Mouse (Mus musculus): ENCODE measurements around the gene G6pc2.
A peak's percentile ranks its signal among the peaks of the same experiment; 100 is the strongest.

The G6pc2 gene

DNA sequence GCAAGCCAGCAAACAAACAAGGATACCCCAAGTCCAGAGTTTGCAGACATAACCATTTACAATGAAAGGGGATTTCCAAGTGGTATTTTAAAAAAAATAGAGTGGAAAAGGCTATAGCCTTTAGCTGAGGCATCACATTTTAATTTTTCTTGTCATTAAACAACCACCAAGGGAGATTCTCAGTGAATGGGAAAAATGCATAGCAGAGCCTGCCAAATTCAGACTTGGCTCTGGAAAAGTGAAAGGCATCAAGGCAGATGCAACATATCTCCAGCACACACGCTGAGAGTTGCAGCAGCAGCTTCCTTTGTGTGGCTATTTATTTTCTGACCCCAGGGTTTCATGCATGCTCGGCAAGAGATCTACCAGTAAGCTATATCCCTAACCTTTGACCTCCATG, 34.1 kb downstream of the G6pc2 start:
- DNase-seq: no peak

DNA sequence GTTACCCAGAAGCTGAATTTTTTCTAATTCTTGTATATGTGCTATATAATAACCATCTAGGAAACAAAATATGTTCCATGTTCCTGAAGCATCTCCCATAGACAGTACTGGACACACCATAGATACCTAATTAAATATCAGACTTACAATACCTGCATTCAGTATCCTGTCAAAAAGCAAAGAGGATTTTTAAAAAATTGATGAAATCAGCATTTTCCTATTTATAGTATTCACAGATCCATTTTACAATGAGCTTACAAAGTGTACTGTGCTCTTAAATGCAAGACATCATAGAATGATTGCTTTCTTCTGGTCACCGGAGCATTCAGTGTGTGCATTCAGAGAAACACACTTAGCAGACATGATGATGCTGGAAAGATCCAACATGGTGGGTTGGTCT, 36.2 kb downstream of the G6pc2 start:
- DNase-seq: no peak

DNA sequence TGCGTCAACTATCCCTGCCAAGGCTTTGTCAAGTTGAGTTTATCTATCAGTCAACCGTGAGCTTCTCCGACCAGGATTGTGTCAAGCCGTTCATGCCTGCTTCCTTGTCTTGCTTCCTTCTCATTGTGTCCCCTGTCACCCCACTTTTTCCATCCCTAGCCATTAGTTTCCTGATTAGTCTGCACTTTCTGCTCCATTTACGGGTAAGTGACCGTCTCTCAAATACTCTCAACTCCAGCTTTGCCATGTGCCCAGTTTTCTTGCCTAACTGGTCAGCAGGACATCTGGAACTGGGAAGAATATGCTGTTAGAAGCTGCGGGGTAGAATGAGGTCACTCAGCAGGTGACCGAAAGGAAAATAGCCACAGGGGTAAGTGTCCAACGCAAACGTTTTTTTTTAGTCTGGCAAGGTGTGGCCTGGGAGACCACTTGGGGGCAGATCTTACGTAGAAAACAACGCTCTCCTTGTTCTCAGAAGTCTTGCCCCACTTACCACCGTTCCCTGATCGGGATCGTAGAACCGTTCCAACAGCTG, 37.4 kb downstream of the G6pc2 start:
- no peak for DNase-seq

DNA sequence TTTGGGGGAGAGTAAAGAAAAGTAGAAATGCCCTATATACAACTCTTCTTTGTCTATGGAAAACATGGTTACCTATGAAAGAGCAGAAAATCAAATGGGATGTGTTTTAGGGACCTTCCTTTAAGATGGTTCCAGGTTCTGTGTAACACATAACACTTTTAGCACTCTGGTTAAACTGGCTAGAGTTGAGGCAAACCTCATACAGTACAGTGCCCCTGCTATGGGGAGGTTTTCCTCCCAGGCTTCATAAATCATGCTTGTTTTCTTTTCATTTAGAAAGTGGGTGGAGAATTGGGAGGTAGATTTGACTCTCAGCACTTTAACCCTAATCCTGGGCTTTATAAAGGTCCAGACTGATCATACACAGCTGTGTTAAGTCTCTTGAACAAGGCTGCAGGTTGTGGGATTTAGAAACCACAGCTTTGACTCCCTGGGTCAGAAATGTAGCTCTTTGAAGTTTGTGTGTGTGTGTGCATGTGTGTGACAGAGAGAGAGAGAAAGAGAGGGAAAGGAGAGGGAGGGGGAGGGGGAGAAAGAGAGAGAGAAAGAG, 53.3 kb downstream of the G6pc2 start:
- no peak for DNase-seq

DNA sequence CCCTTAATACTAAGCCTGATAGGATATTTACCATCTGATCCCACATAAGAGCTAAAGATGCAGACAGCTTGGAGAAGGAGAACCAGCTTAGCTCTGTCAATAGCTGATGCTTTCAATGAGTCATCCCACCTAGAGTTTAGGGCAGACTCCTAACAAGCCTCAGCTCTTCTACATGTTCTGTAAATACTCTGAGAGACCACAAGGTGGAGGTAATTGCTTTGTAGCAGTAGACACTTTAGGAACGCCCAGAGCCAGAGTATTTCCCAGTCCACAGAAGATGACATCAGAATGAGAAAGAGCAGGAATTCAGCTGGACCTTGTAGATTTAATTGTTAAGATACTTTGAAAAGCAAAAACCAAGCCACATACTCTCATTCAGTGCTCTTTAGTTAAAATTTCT, 65.0 kb downstream of the G6pc2 start:
- peak in 1 of 2 experiments; percentile 2 for DNase-seq

All from lung, adult 18-20 months (tissue).